9 mouse cellular contexts compared by ENCODE assay signal in genomic region chrX:144688207-144689118, GRCm38 (mm10). TPM values are rescaled to one million over a fixed set of nuclear protein-coding genes. Genes with fewer than 3 reads are reported as not detected.
DNase-seq lines count a peak whose midpoint lies in the region; ATAC-seq and TF ChIP-seq lines count a peak whose summit lies in the region.
"Had no signal": no experiment of that assay in that cellular context is flagged by ENCODE, and none has a peak within 500 bp of the region (broad histone marks: within the 10 kb centered on the region; RNA-seq: fewer than 3 reads in every experiment).

Rtl4 (plus strand) TSS chrX:144688907.

- no peak for TF ChIP-seq POLR2A in embryonic fibroblast, embryonic 13.5 days (IDR thresholded peaks at IDR 0.05; ENCODE audit: low read depth, low read length)

- peak within 1 kb of the TSS; percentile 50 for H3K4me3 ChIP-seq in heart, embryonic 11.5 days (ENCODE audit: low read depth, low read length)
- H3K4me3 ChIP-seq in ES-E14 (ENCODE audit: insufficient read depth in 1 of 2, low read depth in 1 of 2, low read length in 2 of 2, poor library complexity in 1 of 2, severe bottlenecking in 1 of 2), result peak within 1 kb of the TSS; percentile 31 to 39; a peak in 2 of 4 replicates
- H3K4me3 ChIP-seq in embryonic fibroblast, embryonic 13.5 days (ENCODE audit: insufficient read depth, low read length), result peak within 1 kb of the TSS; percentile 41; the same call in 1 of the 2 replicates
- peak within 1 kb of the TSS; percentile 45 for H3K4me3 ChIP-seq in midbrain, embryonic 16.5 days (ENCODE audit: low read depth, low read length)

- WGBS in heart, embryonic 11.5 days (ENCODE audit: insufficient replicate concordance), result 18% methylated on average over 26 of the region's 31 CpGs
- 21% methylated on average over 15 of the region's 31 CpGs for WGBS in midbrain, embryonic 16.5 days

- H3K27ac ChIP-seq in heart, embryonic 11.5 days (ENCODE audit: low read depth, low read length), result no peak within 1 kb of the TSS
- no peak within 1 kb of the TSS for H3K27ac ChIP-seq in ES-E14 (ENCODE audit: insufficient read depth, low read depth, low read length, poor library complexity, severe bottlenecking)
- no peak within 1 kb of the TSS for H3K27ac ChIP-seq in embryonic fibroblast, embryonic 13.5 days (ENCODE audit: insufficient read depth, low read length)
- no peak within 1 kb of the TSS for H3K27ac ChIP-seq in midbrain, embryonic 16.5 days (ENCODE audit: low read length)

- no peaks in the 10 kb centered on the region for H3K9me3 ChIP-seq in heart, embryonic 11.5 days (replicated peaks; ENCODE audit: control insufficient read depth, low read length)
- no peaks in the 10 kb centered on the region for H3K9me3 ChIP-seq in ES-E14 (ENCODE audit: control insufficient read depth, insufficient read depth, low read depth, low read length)
- H3K9me3 ChIP-seq in midbrain, embryonic 16.5 days (replicated peaks; ENCODE audit: control insufficient read depth, low read length, poor library complexity, severe bottlenecking), result no peaks in the 10 kb centered on the region

- in situ Hi-C loops in ES-E14 (cut with MboI; ENCODE audit: low sequenced_read_pairs in 2 of 2, unreplicated experiment in 2 of 2), result no loop called here

- peaks cover 9% of the 10 kb centered on the region; the same call in 1 of the 2 replicates for H3K27me3 ChIP-seq in heart, embryonic 11.5 days (ENCODE audit: control insufficient read depth, insufficient read depth, low read length)
- peaks cover 4% of the 10 kb centered on the region for H3K27me3 ChIP-seq in midbrain, embryonic 16.5 days (ENCODE audit: control insufficient read depth, insufficient read depth, low read depth, low read length)

- H3K36me3 ChIP-seq in heart, embryonic 11.5 days (ENCODE audit: control insufficient read depth, insufficient read depth, low read length), result no peaks in the 10 kb centered on the region
- H3K36me3 ChIP-seq in ES-E14 (ENCODE audit: control insufficient read depth, insufficient read depth, low read length, poor library complexity, severe bottlenecking), result no peaks in the 10 kb centered on the region
- H3K36me3 ChIP-seq in midbrain, embryonic 16.5 days (ENCODE audit: control insufficient read depth, insufficient read depth, low read length), result no peaks in the 10 kb centered on the region

- H3K9ac ChIP-seq in heart, embryonic 11.5 days (ENCODE audit: low read depth, low read length), result peak within 1 kb of the TSS; percentile 46; the same call in 1 of the 2 replicates
- H3K9ac ChIP-seq in ES-E14 (ENCODE audit: insufficient read depth, low read depth, low read length, poor library complexity, severe bottlenecking), result no peak within 1 kb of the TSS
- H3K9ac ChIP-seq in midbrain, embryonic 16.5 days (ENCODE audit: low read depth, low read length), result peak within 1 kb of the TSS; percentile 64

- peak within 1 kb of the TSS; percentile 65 for H3K4me2 ChIP-seq in heart, embryonic 11.5 days
- peak within 1 kb of the TSS; percentile 69 for H3K4me2 ChIP-seq in midbrain, embryonic 16.5 days (ENCODE audit: low read length)

- no peak for TF ChIP-seq CTCF in embryonic fibroblast, embryonic 13.5 days (IDR thresholded peaks at IDR 0.05; ENCODE audit: borderline replicate concordance, insufficient read depth, low read length)

- DNase-seq in heart, adult 9 months (ENCODE audit: low spot score in 2 of 2), result no peak
- no peak for DNase-seq in ES-E14 (ENCODE audit: low read depth, low spot score)
- DNase-seq in kidney, postnatal 4 days, result peak; percentile 2 to 22
- DNase-seq in urinary bladder, postnatal 36 days (ENCODE audit: low spot score in 2 of 2), result no peak
- no peak for DNase-seq in gastrocnemius, adult 8-10 months (ENCODE audit: low spot score in 2 of 2)

- no peak for ATAC-seq in heart, embryonic 11.5 days (replicated peaks; ENCODE audit: insufficient number of reproducible peaks, low FRiP score, low TSS enrichment)
- ATAC-seq in midbrain, embryonic 16.5 days, result peak; percentile 83
- ATAC-seq: Patski had no signal

- no peaks in the 10 kb centered on the region for H3K4me1 ChIP-seq in heart, embryonic 11.5 days (ENCODE audit: control insufficient read depth, insufficient read depth, low read length)
- no peaks in the 10 kb centered on the region for H3K4me1 ChIP-seq in ES-E14 (ENCODE audit: control insufficient read depth in 2 of 2, insufficient read depth in 2 of 2, low read length in 2 of 2, poor library complexity in 1 of 2)
- H3K4me1 ChIP-seq in embryonic fibroblast, embryonic 13.5 days (ENCODE audit: control insufficient read depth, insufficient read depth, low read length), result 0 out of 2 replicates have a peak, but pooled peaks cover 2% of the 10 kb centered on the region
- no peaks in the 10 kb centered on the region for H3K4me1 ChIP-seq in midbrain, embryonic 16.5 days (ENCODE audit: control insufficient read depth, insufficient read depth, low read length)

TF ChIP-seq in ES-E14, 5 proteins besides CTCF, POLR2A, EP300 and RAD21:
- TF ChIP-seq MAFK (IDR thresholded peaks at IDR 0.05; ENCODE audit: insufficient read depth, low read depth, low read length) (no peak), ZNF384 (IDR thresholded peaks at IDR 0.05; ENCODE audit: low read depth, low read length) (no peak)

RNA-seq across cellular contexts. Expression of gene Rtl4, which starts in this region (rescaled TPM):
- polyA plus RNA-seq in heart, embryonic 11.5 days (2014; fragmentation: Nextera tagmentation; extraction: Ambion mirVana), result 0.80 and 1.2 TPM in 2 replicates
- total RNA-seq in ES-E14 (2012; rRNA removed), result not detected in 2 replicates
- polyA plus RNA-seq in embryonic fibroblast, embryonic 13.5 days (2011; ENCODE audit: insufficient read length, low read depth, missing spikeins), result not detected in 2 replicates
- polyA plus RNA-seq in midbrain, embryonic 16.5 days (2015; fragmentation: Nextera tagmentation; extraction: Ambion mirVana), result 0.91 and 1.2 TPM in 2 replicates
- total RNA-seq in gastrocnemius, adult 8-10 months (2022), result under 1 TPM in 1 of 4 experiments, not detected in 3; 0.09 TPM
- polyA plus RNA-seq: Patski had no signal

Comparison
In these comparisons a context has a peak if more than half of its experiments do, and no peak if none do; other contexts are left out.
1. DNase-seq: peak in kidney, postnatal 4 days (2 of 2); none in heart, adult 9 months (0 of 2), ES-E14 (single experiment), urinary bladder, postnatal 36 days (0 of 2) and gastrocnemius, adult 8-10 months (0 of 2).
2. Peak in every context shown above with its lines, with median percentiles within 50 percentile points of each other: H3K4me3 ChIP-seq.